Mouse (Mus musculus) ES-E14 (cell line): ENCODE measurements around the gene Clasp2.

Experiments
- CHD2 ChIP-seq: IDR thresholded peaks from 2 replicates; pipeline ENCODE4 v1.6.1; 2014; ENCODE audit warnings: mild to moderate bottlenecking, low read depth, low read length, inconsistent platforms
- HCFC1 ChIP-seq: IDR thresholded peaks from 2 replicates; pipeline ENCODE4 v1.6.1; 2012; ENCODE audit warnings: low read length, inconsistent platforms, borderline replicate concordance; ENCODE audit not compliant: insufficient read depth
- MAFK ChIP-seq: IDR thresholded peaks from 2 replicates; pipeline ENCODE4 v1.6.1; 2014; ENCODE audit warnings: mild to moderate bottlenecking, low read depth, low read length, inconsistent platforms; ENCODE audit not compliant: insufficient read depth
- ZC3H11A ChIP-seq: IDR thresholded peaks from 2 replicates; pipeline ENCODE4 v1.6.1; 2012; ENCODE audit warnings: low read depth, mild to moderate bottlenecking, inconsistent platforms, low read length, borderline replicate concordance
- ZNF384 ChIP-seq: IDR thresholded peaks from 2 replicates; pipeline ENCODE4 v1.6.1; 2012; ENCODE audit warnings: low read depth, low read length, inconsistent platforms

DNA sequence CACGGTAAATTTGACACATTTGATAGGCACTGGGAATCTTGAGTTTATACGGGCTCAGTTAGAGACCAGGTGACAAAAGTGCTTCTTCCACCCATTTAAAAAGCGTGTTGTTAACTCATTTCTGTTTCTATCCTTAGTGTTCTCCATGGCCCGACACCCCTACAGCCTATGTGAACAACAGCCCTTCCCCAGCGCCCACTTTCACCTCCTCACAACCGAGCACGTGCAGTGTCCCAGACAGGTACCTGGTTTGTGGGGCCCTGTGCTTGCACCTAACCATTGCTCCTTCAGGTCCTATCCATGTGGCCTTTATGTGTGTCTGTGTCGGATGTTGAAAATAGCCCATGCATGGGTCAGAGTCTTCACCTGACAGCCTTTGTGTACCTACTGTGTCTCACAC, 223.1 kb downstream of the Clasp2 start:
- no peak for TF ChIP-seq ZNF384
- no peak for TF ChIP-seq HCFC1
- no peak for TF ChIP-seq MAFK
- no peak for TF ChIP-seq CHD2
- TF ChIP-seq ZC3H11A = no peak
